Mouse (Mus musculus): ENCODE data around the gene Olfr1161. TPM values are rescaled to one million over a fixed set of nuclear protein-coding genes. Genes with fewer than 3 reads are reported as not detected.
"Not testable (repeated sequence)": the region's sequence is repeated elsewhere in the genome, so short reads cannot be mapped to it uniquely, and the experiment has no call there.

Olfr1161 gene
- total RNA-seq (2021) = not detected
- long read RNA-seq, experiment 1 = 0 reads
- long read RNA-seq, experiment 2 = 0 reads

DNA sequence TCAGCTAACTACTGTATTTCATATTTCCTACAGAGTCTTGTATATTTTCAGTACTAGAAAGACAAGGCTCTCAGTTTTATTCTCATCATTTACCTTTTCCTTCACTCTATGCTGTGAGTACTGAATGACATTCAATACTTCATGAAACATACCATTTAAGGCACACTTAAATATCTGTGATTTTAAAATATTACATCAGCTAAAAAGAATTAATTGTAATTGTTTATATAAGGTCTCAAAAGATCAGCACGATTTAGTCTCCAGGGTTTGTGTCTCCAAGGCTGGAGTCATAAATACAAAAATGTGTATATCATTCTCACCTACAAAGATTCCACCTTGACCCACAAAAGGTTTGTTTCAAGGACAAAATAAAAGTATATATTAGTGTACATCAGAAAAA, at the start of gene Olfr1161:
TSS of gene Olfr1161 (plus strand) at position 301 of the 400 bp plus-strand sequence.
- DNase-seq (ENCODE audit: low spot score) = not testable (repeated sequence)

DNA sequence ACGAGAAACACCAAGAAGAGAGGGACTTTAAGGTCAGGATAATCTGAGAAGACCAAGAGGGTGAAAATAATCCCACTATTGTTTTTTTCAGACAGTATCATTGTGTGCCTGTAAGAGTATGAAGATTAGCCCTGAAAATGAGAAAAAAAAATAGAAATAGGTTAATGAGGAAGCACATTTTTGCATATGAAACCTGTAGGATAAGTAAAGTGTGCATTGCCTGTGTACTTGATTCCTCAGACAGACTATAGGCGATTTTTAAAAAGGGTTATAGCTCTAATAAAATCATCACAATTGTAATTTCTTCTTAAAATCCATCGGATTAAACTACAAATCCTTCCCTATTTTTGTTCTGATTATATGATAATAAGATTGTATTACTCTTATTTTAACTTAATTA, 48.0 kb upstream of the Olfr1161 start, which contains the start of gene Olfr74:
TSS of gene Olfr74 (minus strand) at position 101 of the 400 bp plus-strand sequence.
- DNase-seq (ENCODE audit: low spot score) = no peak

DNA sequence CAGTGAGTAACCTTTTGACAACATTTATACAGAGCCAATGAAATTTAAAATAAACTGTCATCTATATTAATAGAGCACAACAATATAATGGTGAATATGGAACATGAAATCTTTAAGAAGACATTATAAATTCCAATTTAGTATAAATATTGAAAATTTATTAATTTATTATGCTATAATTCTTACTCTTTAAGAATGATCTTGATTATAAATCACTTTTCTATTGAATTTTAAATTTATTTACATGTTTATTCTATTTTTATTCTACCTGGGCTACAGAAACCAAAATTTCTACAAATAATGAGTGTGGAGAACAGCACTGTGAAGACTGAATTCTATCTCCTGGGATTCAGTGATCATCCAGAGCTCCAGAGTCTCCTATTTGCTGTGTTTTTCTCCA, 32.8 kb upstream of the Olfr1161 start, which contains the start of gene Olfr1158:
TSS of gene Olfr1158 (plus strand) at position 301 of the 400 bp plus-strand sequence.
- no peak for DNase-seq (ENCODE audit: low spot score)

DNA sequence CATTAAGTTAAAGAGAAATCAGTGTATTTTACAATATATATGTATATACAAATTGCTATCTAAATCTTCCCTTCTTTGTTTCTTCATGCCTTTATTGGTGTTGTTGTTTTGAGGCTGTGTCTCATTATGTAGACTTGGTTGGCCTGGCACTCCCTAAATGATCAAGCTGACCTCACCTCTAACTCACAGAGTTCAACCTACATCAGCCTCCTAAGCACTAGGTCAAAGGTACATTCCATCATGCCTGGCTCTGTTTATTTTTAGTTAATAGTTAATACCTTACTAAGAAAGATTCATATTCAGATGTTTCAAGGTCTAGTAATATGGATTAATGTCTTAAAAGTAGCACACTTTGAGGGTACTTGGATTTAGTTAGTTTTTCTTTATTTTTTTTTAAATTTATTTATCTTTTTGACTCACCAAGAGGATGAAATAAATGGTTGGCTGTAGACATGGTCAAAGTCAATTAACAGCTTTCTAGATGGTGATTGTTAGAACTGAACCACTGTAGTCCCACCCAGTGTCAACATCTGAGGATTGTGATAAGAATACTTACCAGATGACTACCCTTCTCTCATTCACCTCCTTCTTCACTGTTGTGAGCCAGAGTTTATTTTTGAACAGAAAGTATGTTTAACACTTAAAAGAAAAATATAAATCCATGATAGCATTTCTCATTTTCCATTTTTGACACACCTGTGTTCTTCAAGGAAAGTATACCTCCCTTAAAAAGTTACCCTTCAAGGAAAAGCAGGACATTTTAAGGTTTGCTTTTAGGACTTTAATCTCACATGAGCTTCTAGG, 14.9 kb upstream of the Olfr1161 start, which contains the start of gene Olfr1160:
TSS of gene Olfr1160 (minus strand) at position 754 of the 804 bp plus-strand sequence.
- no peak for DNase-seq (ENCODE audit: low spot score)

DNA sequence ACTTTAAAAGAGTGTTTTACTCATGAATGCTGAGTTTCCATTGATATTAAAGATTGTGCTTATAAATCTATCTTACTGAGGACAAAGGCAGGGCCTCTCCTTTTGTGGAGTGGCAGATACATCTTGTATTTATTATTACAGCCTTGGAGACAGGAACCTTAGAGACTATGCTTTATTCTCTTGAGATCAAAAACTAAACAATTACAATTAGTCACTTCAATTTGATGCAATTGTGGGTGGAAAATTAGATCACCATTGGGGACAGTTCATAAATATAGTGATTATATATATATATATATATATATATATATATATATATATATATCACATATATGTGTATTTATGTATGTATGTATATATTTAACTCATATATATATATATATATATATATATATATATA, 15.0 kb downstream of the Olfr1161 start, which contains the start of gene Olfr73:
TSS of gene Olfr73 (minus strand) at position 101 of the 400 bp plus-strand sequence.
- DNase-seq (ENCODE audit: low spot score) = no peak

DNA sequence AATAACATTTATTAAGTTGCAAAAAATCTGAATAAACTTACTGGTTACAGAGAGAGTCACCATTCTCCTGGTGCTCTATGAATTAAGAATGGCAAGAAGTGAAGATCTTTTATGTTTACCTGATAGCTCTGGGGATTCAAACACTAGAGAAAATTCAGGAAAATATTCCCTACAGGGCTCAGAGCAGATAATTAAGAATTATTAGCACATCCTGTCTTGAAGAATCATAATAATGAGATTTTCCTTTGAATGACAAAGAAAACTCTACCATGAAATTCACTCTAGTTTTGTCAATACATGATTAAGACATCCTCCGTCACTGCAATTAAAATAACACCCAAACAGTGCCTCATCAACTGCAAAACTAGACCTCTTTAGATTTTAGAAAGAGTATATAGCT, 28.5 kb downstream of the Olfr1161 start, which contains the start of gene Olfr1162:
TSS of gene Olfr1162 (minus strand) at position 101 of the 400 bp plus-strand sequence.
- no peak for DNase-seq (ENCODE audit: low spot score)

DNA sequence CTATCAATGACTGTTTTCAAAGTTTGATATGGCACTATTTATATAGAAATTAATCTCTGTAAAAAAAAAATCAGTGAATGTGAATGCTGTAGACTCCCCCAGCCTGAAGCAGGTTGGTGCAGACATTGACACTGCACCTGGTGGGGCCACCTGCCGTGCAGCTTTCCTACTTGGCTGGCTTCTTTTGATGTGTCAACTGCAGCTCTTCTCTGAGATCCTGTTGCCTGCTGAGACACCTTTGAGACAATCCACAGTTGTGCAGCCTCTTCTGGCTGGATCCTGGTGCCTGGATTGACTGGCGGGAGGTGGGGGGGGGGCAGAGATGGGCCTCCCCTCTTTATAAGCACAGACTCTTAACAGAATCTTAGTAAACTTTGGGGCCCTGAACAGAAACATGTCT, 41.0 kb downstream of the Olfr1161 start:
- DNase-seq (ENCODE audit: low spot score) = no peak

DNA sequence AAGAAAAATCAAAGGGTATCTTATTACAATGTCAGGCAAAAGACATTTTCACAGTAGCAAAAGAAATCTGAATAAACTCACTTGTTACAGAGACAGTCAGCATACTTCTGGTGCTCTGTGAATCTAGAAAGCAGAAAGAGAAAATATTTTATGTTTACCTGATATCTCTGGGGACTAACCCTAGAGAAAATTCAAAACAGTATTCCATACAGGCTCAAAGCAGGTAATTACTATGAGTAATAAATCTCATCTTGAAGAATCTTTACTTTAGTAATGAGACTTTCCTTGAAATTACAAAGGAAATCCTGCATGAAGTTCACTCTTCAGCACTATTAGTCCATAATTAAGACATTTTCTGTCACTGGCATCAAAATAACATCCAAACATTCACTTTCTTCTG, 49.2 kb downstream of the Olfr1161 start, which contains the start of gene Olfr1163:
TSS of gene Olfr1163 (minus strand) at position 101 of the 400 bp plus-strand sequence.
- no peak for DNase-seq (ENCODE audit: low spot score)

Other genes with a start within 250 kb of the Olfr1161 start
- not detected for gene Olfr152, start 243.3 kb upstream of the Olfr1161 start, total RNA-seq (2021)
- gene Olfr1143, start 222.2 kb upstream of the Olfr1161 start, total RNA-seq (2021) = not detected
- gene Olfr1145, start 213.0 kb upstream of the Olfr1161 start, total RNA-seq (2021) = not detected
- gene Olfr1148, start 192.2 kb upstream of the Olfr1161 start, total RNA-seq (2021) = not detected
- not detected for gene Olfr1150-ps1, start 178.8 kb upstream of the Olfr1161 start, total RNA-seq (2021)
- gene Olfr1151, start 166.9 kb upstream of the Olfr1161 start, total RNA-seq (2021) = not detected
- gene Olfr1152, start 156.3 kb upstream of the Olfr1161 start, total RNA-seq (2021) = not detected
- not detected for gene Olfr1153, start 127.8 kb upstream of the Olfr1161 start, total RNA-seq (2021)
- not detected for gene Olfr1154, start 117.6 kb upstream of the Olfr1161 start, total RNA-seq (2021)
- not detected for gene Olfr1155, start 77.6 kb upstream of the Olfr1161 start, total RNA-seq (2021)
- not detected for gene Olfr1156, start 69.7 kb upstream of the Olfr1161 start, total RNA-seq (2021)
- gene Olfr1157, start 54.5 kb upstream of the Olfr1161 start, total RNA-seq (2021) = not detected
- gene Olfr74, start 48.1 kb upstream of the Olfr1161 start, total RNA-seq (2021) = not detected
- gene Olfr1158, start 32.7 kb upstream of the Olfr1161 start, total RNA-seq (2021) = not detected
- gene Olfr1160, start 14.5 kb upstream of the Olfr1161 start, total RNA-seq (2021) = not detected
- not detected for gene Olfr73, start 14.9 kb downstream of the Olfr1161 start, total RNA-seq (2021)
- gene Olfr1162, start 28.4 kb downstream of the Olfr1161 start, total RNA-seq (2021) = not detected
- not detected for gene Olfr1163, start 49.1 kb downstream of the Olfr1161 start, total RNA-seq (2021)
- not detected for gene Olfr1164, start 71.2 kb downstream of the Olfr1161 start, total RNA-seq (2021)
- gene Olfr1166, start 105.5 kb downstream of the Olfr1161 start, total RNA-seq (2021) = not detected
- not detected for gene Olfr1167, start 132.4 kb downstream of the Olfr1161 start, total RNA-seq (2021)
- gene Olfr1168, start 159.1 kb downstream of the Olfr1161 start, total RNA-seq (2021) = not detected
- gene Olfr1170, start 205.6 kb downstream of the Olfr1161 start, total RNA-seq (2021) = not detected

Data from gastrocnemius, adult 18-20 months (tissue).